Mouse (Mus musculus): Measurements from ENCODE around the gene Tulp3.

GRCm38 (mm10) chr6:128346782-128347181, 8.9 kb downstream of the Tulp3 start:
- TF ChIP-seq MAX (IDR thresholded peaks at IDR 0.05), result no peak
- TF ChIP-seq CTCF (IDR thresholded peaks at IDR 0.05; ENCODE audit: control insufficient read depth, insufficient read depth, insufficient read length), result no peak
- TF ChIP-seq MYOG (IDR thresholded peaks at IDR 0.05; ENCODE audit: control insufficient read depth, extremely low read depth, insufficient read length), result no peak
- no peak for TF ChIP-seq CEBPB (IDR thresholded peaks at IDR 0.05; ENCODE audit: low read depth)
- TF ChIP-seq USF1 (IDR thresholded peaks at IDR 0.05; ENCODE audit: low read depth), result no peak

All from C2C12 (cell line).